Mouse (Mus musculus) forelimb bud, embryonic 11.5 days (tissue): ENCODE measurements around the gene 2410141K09Rik.
"Not testable (repeated sequence)": the region's sequence is repeated elsewhere in the genome, so short reads cannot be mapped to it uniquely, and the experiment has no call there.

Experiments
- DNase-seq: peaks from one replicate; pipeline ENCODE4 v3.0.0-alpha.2; 2012; ENCODE audit warnings: low read depth, low spot score

Gene 2410141K09Rik

GRCm38 (mm10) chr13:66441018-66441417, at the start of gene 2410141K09Rik:
Gene 2410141K09Rik (minus strand): TSS chr13:66441118.
- not testable (repeated sequence) for DNase-seq

- not testable (repeated sequence) for DNase-seq
Measured at GRCm38 (mm10) chr13:66426858-66427257, 14.1 kb downstream of the 2410141K09Rik start.

GRCm38 (mm10) chr13:66414962-66415361, 26.0 kb downstream of the 2410141K09Rik start:
- not testable (repeated sequence) for DNase-seq
